Mouse (Mus musculus) cerebellum, postnatal 25 days (tissue): ENCODE data around the gene Treml2.

Experiments used
- DNase-seq, 2 experiments: peaks; one replicate each; pipeline ENCODE4 v3.0.0; 2021; ENCODE audit warnings: mixed read lengths in 2 of 2

The Treml2 gene

GRCm38 (mm10) chr17:48355822-48356221 is 56.5 kb downstream of the Treml2 start:
- no peak for DNase-seq

DNA sequence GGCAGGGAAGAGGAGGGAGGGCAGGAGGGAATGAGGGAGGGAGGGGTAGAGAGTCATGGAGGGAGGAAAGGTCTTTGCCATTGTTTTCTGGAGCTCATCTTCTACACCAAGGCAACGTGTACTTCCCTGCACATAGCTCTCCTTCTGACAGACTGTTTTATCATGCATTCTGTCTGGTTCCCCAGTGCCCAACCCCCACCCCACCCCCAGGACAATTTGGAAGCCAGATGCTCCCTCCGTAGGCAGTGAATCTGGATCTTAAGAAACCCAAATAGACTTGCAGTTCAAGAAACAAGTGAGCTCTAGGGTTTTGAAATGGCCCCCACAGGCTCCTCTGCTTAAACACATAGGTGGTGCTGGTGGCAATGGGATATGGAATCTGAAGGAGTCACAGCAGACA is 58.6 kb downstream of the Treml2 start:
- no peak for DNase-seq

DNA sequence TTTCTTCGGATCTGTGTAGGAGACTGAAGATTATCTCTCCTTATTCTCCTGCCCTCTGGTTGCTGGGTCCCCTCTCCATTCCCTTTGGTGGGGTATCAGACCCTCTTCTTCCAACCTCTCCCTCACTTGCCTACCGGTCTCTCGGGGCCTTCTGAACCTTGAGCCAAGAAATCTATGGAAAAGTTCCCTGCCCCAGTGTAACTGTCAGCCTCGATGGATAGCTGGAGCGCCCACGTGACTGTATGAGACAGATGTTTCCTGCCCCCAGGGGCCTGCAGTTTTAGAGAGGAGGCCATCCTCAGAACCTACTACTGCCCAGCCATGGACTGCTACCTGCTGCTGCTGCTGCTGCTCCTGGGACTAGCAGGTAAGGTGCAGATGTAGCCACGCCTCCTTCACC is 60.3 kb downstream of the Treml2 start, which contains the start of gene Treml1:
TSS of gene Treml1 (plus strand) at position 301 of the 400 bp plus-strand sequence.
- DNase-seq: no peak

- DNase-seq: no peak
These were observed 61.2 kb downstream of the Treml2 start for GRCm38 (mm10) chr17:48360462-48360861.
